Mouse (Mus musculus): ENCODE data around the gene Sik2.

DNA sequence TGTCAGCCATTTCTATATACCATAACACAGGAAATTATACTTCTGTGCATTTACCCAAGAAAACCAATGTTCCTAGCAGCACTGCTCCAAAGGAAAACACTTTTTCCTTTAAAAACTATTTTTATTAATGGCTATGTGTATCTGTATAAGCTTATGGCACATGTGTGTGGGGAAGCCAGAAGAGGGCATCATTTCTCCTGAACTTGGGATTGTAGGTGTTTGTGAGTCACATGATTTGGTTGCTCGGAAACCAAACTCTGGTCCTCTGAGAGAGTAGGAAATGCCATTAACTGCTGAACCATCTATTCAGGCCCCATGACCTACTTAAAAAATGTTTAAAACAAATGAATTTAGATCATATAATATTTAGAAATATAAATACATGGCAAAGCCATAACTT is 18.1 kb upstream of the Sik2 start:
- no peak for TF ChIP-seq CTCF (IDR thresholded peaks at IDR 0.05; ENCODE audit: extremely low read depth, insufficient read depth, insufficient read length, insufficient replicate concordance)
- no peak for TF ChIP-seq POLR2A (IDR thresholded peaks at IDR 0.05; ENCODE audit: low read depth, low read length)

Data from spleen, adult 2 months (tissue).